Mouse (Mus musculus): ENCODE data around the gene 1700001J03Rik. TPM values are rescaled to one million over a fixed set of nuclear protein-coding genes. Genes with fewer than 3 reads are reported as not detected.

1700001J03Rik gene
- total and polyA plus RNA-seq, 2 experiments from 2014 or later = not detected

GRCm38 (mm10) chr5:146150454-146150853, 34.6 kb downstream of the 1700001J03Rik start:
- 80% methylated on average over 3 of the region's 3 CpGs for WGBS
- no peak for TF ChIP-seq CTCF (IDR thresholded peaks at IDR 0.05; ENCODE audit: low read depth)
- H3K36me3 ChIP-seq (ENCODE audit: insufficient read depth) = no peaks in the 10 kb centered on the region
- H3K4me1 ChIP-seq (ENCODE audit: insufficient read depth) = no peaks in the 10 kb centered on the region
- H3K9ac ChIP-seq = no peak overlapping the region
- DNase-seq (no peak), ATAC-seq (no peak)
- H3K27me3 ChIP-seq (ENCODE audit: insufficient read depth, low read length) = no peaks in the 10 kb centered on the region
- no peaks in the 10 kb centered on the region for H3K9me3 ChIP-seq (ENCODE audit: low read length)
- H3K4me2 ChIP-seq (ENCODE audit: low read depth) = no peak overlapping the region
- no peak overlapping the region for H3K27ac ChIP-seq (ENCODE audit: low read depth, low read length)
- no peak overlapping the region for H3K4me3 ChIP-seq (ENCODE audit: low read depth, low read length)

GRCm38 (mm10) chr5:146147903-146148302, 37.2 kb downstream of the 1700001J03Rik start:
- WGBS = 38% methylated on average over 2 of the region's 2 CpGs
- no peak for TF ChIP-seq CTCF (IDR thresholded peaks at IDR 0.05; ENCODE audit: low read depth)
- Histone ChIP-seq H3K4me3 (ENCODE audit: low read depth, low read length) (no peak overlapping the region), H3K4me2 (ENCODE audit: low read depth) (no peak overlapping the region), H3K27ac (ENCODE audit: low read depth, low read length) (no peak overlapping the region), H3K9me3 (ENCODE audit: low read length) (no peaks in the 10 kb centered on the region), H3K4me1 (ENCODE audit: insufficient read depth) (no peaks in the 10 kb centered on the region), H3K36me3 (ENCODE audit: insufficient read depth) (no peaks in the 10 kb centered on the region), H3K27me3 (ENCODE audit: insufficient read depth, low read length) (no peaks in the 10 kb centered on the region), H3K9ac (no peak overlapping the region)
- DNase-seq = no peak
- ATAC-seq = no peak

Other genes with a start within 250 kb of the 1700001J03Rik start
- gene Cyp3a25, start 175.7 kb downstream of the 1700001J03Rik start, total RNA-seq (2014; rRNA removed) = not detected in 2 replicates
- gene Cyp3a25, start 175.7 kb downstream of the 1700001J03Rik start, polyA plus RNA-seq (2015; fragmentation: Nextera tagmentation; extraction: Ambion mirVana) = not detected in 2 replicates
- gene Cyp3a59, start 106.0 kb downstream of the 1700001J03Rik start, total RNA-seq (2014; rRNA removed) = not detected in 2 replicates
- not detected in 2 replicates for gene Cyp3a59, start 106.0 kb downstream of the 1700001J03Rik start, polyA plus RNA-seq (2015; fragmentation: Nextera tagmentation; extraction: Ambion mirVana)
- not detected in 2 replicates for gene Gm5565, start 24.8 kb downstream of the 1700001J03Rik start, total RNA-seq (2014; rRNA removed)
- not detected in 2 replicates for gene Gm5565, start 24.8 kb downstream of the 1700001J03Rik start, polyA plus RNA-seq (2015; fragmentation: Nextera tagmentation; extraction: Ambion mirVana)
- not detected in 2 replicates for gene Gm6309, start 14.6 kb downstream of the 1700001J03Rik start, total RNA-seq (2014; rRNA removed)
- not detected in 2 replicates for gene Gm6309, start 14.6 kb downstream of the 1700001J03Rik start, polyA plus RNA-seq (2015; fragmentation: Nextera tagmentation; extraction: Ambion mirVana)
- 13.7 and 16.5 TPM in 2 replicates for gene Rnf6, start 36.3 kb upstream of the 1700001J03Rik start, total RNA-seq (2014; rRNA removed)
- 16.6 and 22.1 TPM in 2 replicates for gene Rnf6, start 36.3 kb upstream of the 1700001J03Rik start, polyA plus RNA-seq (2015; fragmentation: Nextera tagmentation; extraction: Ambion mirVana)
- gene Cdk8, start 45.9 kb upstream of the 1700001J03Rik start, total RNA-seq (2014; rRNA removed) = 44.6 and 48.8 TPM in 2 replicates
- gene Cdk8, start 45.9 kb upstream of the 1700001J03Rik start, polyA plus RNA-seq (2015; fragmentation: Nextera tagmentation; extraction: Ambion mirVana) = 9.7 and 13.1 TPM in 2 replicates
- gene Wasf3, start 199.7 kb upstream of the 1700001J03Rik start, total RNA-seq (2014; rRNA removed) = 26.8 and 33.0 TPM in 2 replicates
- gene Wasf3, start 199.7 kb upstream of the 1700001J03Rik start, polyA plus RNA-seq (2015; fragmentation: Nextera tagmentation; extraction: Ambion mirVana) = 11.7 and 14.3 TPM in 2 replicates